Mouse (Mus musculus) embryonic facial prominence, embryonic 13.5 days (tissue): ENCODE data around the gene Hivep2. TPM values are rescaled to one million over a fixed set of nuclear protein-coding genes. Genes with fewer than 3 reads are reported as not detected.
A peak's percentile ranks its signal among the peaks of the same experiment; 100 is the strongest.

Source experiments
- ATAC-seq: fragments of 200-750 bp; cut with Nextera tagmentation; 2 replicates; pipeline ENCODE4 v1.8.0; 2017; ENCODE audit warnings: low read depth; ENCODE audit not compliant: insufficient number of reproducible peaks, insufficient read depth, low FRiP score, low TSS enrichment
- H3K27ac ChIP-seq: fragments of 300-500 bp; sonication (generic); 2 replicates; pipeline ENCODE4 v1.5.1; 2015; ENCODE audit warnings: moderate library complexity, mild to moderate bottlenecking, inconsistent platforms
- H3K27me3 ChIP-seq: fragments of 300-500 bp; sonication (generic); 2 replicates; pipeline ENCODE4 v1.6.1; 2015; ENCODE audit warnings: mild to moderate bottlenecking, inconsistent platforms
- H3K36me3 ChIP-seq: fragments of 300-500 bp; sonication (generic); 2 replicates; pipeline ENCODE4 v1.6.1; 2015; ENCODE audit warnings: mild to moderate bottlenecking, inconsistent platforms
- H3K4me1 ChIP-seq: fragments of 300-500 bp; sonication (generic); 2 replicates; pipeline ENCODE4 v1.6.1; 2015; ENCODE audit warnings: inconsistent platforms
- H3K4me2 ChIP-seq: fragments of 300-500 bp; sonication (generic); 2 replicates; pipeline ENCODE4 v1.6.1; 2015; ENCODE audit warnings: moderate library complexity, mild to moderate bottlenecking, inconsistent platforms
- H3K4me3 ChIP-seq: fragments of 300-500 bp; sonication (generic); 2 replicates; pipeline ENCODE4 v1.5.1; 2015; ENCODE audit warnings: mild to moderate bottlenecking, inconsistent platforms
- H3K9ac ChIP-seq: fragments of 300-500 bp; sonication (generic); 2 replicates; pipeline ENCODE4 v1.6.1; 2015; ENCODE audit warnings: mild to moderate bottlenecking, inconsistent platforms
- H3K9me3 ChIP-seq: fragments of 300-500 bp; sonication (generic); 2 replicates; pipeline ENCODE4 v1.6.1; 2016; ENCODE audit warnings: inconsistent platforms
- WGBS: fragments of 180-500 bp; shearing (Covaris S2); methylation state at CpG from one replicate; pipeline ENCODE4 v1.1.7; 2015; ENCODE audit warnings: mixed read lengths; 5-methylcytosine and 5-hydroxymethylcytosine counted together
- polyA plus RNA-seq: library from polyadenylated mRNA; unstranded; fragments of >200 nt; fragmentation: Nextera tagmentation; extraction: Ambion mirVana; gene quantifications from 2 replicates; pipeline ENCODE4 v1.2.1, GENCODE M21; 2015

The Hivep2 gene
- polyA plus RNA-seq, 1 experiment from 2014 or later = 7.3 TPM

DNA sequence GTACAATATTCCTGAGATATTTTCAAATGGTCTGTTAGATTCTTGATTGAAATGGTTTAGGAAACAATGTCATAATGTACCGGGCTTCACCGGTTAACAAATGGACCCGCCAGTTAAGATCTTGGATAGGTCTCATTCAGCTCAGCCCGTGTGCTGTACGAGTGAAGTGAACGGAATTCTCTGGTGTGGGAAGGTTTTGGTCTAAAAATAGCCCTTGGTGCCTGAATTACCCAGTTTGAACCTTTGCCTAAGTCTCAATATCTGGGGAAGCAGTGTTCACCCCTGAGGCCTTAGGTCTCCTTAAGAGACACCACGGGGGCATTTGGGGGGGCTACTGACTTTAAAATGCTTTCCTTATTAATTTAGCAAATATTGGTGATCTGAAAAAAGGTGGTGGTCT lies 8.6 kb downstream of the Hivep2 start:
- Histone ChIP-seq H3K4me1 (0 out of 2 replicates have a peak, but pooled peaks cover 7% of the 10 kb centered on the region), H3K4me2 (no peak overlapping the region), H3K9me3 (no peaks in the 10 kb centered on the region), H3K27ac (no peak overlapping the region), H3K27me3 (no peaks in the 10 kb centered on the region), H3K4me3 (no peak overlapping the region), H3K36me3 (no peaks in the 10 kb centered on the region), H3K9ac (no peak overlapping the region)
- WGBS = 75% methylated on average over 7 of the region's 7 CpGs
- no peak for ATAC-seq

DNA sequence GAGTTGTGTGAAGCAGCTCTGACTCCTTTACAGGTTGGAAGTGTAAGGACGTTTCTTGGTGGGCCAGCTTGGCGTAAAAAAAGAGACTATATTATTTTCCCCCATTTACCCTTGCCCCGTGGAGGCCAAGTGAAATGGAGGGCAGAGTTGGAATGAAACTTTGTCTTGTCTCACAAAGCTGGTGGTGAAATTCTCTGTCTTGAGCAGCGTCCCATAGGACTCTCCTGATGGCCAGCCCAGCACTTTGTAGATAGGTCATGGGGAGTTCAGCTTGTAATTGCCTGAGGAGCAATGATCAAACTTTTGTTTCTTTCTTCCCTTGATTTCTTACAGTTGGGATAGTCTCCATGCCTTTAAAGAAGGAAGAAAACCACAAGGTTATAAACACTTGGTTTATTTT lies 10.0 kb downstream of the Hivep2 start:
- no peak overlapping the region for H3K9ac ChIP-seq
- no peak for ATAC-seq
- no peaks in the 10 kb centered on the region for H3K36me3 ChIP-seq
- H3K27me3 ChIP-seq = no peaks in the 10 kb centered on the region
- WGBS = 66% methylated on average over 4 of the region's 4 CpGs
- 0 out of 2 replicates have a peak, but pooled peaks cover 7% of the 10 kb centered on the region for H3K4me1 ChIP-seq
- H3K27ac ChIP-seq = no peak overlapping the region
- no peaks in the 10 kb centered on the region for H3K9me3 ChIP-seq
- H3K4me2 ChIP-seq = no peak overlapping the region
- H3K4me3 ChIP-seq = no peak overlapping the region

DNA sequence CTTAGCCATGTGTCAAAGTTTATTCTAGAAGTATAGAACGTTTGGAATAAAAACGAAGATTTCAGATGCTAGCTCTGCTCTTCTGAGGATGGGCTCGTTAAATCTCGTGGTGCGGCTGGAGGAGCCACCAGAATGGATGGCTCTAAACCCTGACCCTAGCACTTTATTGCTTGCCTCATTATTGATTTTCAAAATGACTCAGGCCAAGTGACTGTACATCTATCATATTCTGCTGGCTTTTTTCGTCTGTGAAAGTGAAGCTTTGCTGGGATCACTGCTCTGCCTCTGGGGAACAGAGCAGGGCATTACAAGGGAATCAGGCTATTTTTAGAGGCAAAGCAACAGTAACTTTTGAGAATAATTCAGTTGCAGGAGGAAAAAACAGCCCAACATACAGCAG lies 10.4 kb downstream of the Hivep2 start:
- H3K4me3 ChIP-seq = no peak overlapping the region
- H3K4me2 ChIP-seq = no peak overlapping the region
- H3K27me3 ChIP-seq = no peaks in the 10 kb centered on the region
- no peak overlapping the region for H3K9ac ChIP-seq
- H3K9me3 ChIP-seq = no peaks in the 10 kb centered on the region
- ATAC-seq = no peak
- H3K36me3 ChIP-seq = no peaks in the 10 kb centered on the region
- no peak overlapping the region for H3K27ac ChIP-seq
- 0 out of 2 replicates have a peak, but pooled peaks cover 7% of the 10 kb centered on the region for H3K4me1 ChIP-seq
- 59% methylated on average over 6 of the region's 6 CpGs for WGBS

DNA sequence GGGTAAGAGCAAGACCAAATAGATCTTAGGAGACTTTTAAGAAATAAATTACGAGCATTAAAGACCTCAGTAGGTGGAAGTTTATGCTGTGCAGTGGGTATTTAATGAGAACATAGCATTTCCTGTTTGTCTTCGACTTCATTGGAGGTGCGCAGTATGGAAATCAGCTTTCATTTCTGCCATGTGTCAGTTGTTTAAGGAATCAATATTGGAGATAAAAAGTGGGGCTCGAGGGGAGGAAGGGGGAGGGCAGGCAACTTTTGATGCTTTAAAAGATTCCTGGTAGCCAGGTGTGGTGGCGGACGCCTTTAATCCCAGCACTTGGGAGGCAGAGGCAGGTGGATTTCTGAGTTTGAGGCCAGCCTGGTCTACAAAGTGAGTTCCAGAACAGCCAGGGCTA lies 16.4 kb downstream of the Hivep2 start:
- Histone ChIP-seq H3K27ac (no peak overlapping the region), H3K27me3 (no peaks in the 10 kb centered on the region), H3K4me1 (peaks cover 8% of the 10 kb centered on the region), H3K9ac (no peak overlapping the region), H3K4me2 (peak overlapping the region; percentile 86), H3K36me3 (no peaks in the 10 kb centered on the region), H3K9me3 (no peaks in the 10 kb centered on the region), H3K4me3 (peak overlapping the region; percentile 61)
- no peak for ATAC-seq
- WGBS = 69% methylated on average over 6 of the region's 6 CpGs

DNA sequence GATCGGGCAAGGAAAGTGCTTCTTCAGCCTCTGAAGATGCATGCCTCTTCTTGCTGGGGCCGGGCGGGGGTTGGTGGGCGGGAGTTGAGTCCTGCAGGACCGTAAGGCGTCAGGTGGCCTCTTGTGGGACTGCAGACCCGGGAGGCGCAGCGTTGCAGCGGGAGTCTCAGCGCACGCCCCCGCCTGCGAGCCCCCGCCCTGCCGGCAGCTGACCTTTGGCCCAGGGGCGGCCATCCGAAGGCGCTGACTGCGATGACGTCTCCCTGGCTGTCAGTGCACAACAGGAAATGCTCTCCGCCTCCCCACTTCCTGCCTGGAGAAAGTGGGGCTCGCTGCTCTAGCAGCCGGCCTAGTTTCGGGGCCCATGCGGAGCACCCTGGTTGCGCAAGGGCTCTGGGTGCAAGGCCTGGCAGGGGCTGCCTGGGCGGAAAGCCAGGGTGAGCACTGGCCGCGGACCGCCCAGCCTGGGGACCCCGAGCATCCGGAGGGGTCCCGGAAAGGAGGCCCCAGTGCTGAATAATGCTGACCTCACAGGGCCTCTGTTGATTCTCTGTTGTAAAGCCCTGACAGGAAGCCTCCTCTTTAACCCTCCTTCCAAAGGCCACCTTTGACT lies 17.0 kb downstream of the Hivep2 start:
- Histone ChIP-seq H3K4me3 (peak overlapping the region; percentile 61), H3K27me3 (no peaks in the 10 kb centered on the region), H3K4me2 (peak overlapping the region; percentile 86), H3K4me1 (peaks cover 8% of the 10 kb centered on the region), H3K27ac (peak overlapping the region; percentile 83), H3K9ac (peak overlapping the region; percentile 84), H3K36me3 (no peaks in the 10 kb centered on the region), H3K9me3 (no peaks in the 10 kb centered on the region)
- WGBS = under 1% methylated on average over 34 of the region's 34 CpGs
- peak; percentile 78 for ATAC-seq

DNA sequence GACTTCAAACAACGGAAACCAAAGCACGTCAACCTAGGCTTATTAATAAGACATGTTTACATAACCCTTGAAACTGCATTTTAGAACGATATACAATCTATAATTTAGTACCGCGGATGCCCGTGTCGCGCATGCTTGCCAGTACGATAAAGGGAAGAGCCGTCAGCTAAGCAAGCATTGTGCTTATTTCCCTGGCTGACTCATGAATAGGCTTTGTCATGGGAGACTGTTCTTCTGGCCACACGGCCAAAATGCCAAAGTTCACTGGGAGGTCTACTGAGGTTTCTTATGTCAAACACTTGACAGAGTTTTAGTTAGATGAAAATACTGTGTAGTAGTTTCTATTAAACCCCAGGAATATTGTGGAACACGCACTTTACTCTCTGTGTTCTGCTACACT lies 17.8 kb downstream of the Hivep2 start:
- no peak for ATAC-seq
- Histone ChIP-seq H3K36me3 (no peaks in the 10 kb centered on the region), H3K27me3 (no peaks in the 10 kb centered on the region), H3K9ac (no peak overlapping the region), H3K4me1 (peaks cover 8% of the 10 kb centered on the region), H3K27ac (no peak overlapping the region), H3K4me3 (no peak overlapping the region), H3K4me2 (peak overlapping the region; percentile 86; the same call in 1 of the 2 replicates), H3K9me3 (no peaks in the 10 kb centered on the region)
- 61% methylated on average over 12 of the region's 12 CpGs for WGBS

DNA sequence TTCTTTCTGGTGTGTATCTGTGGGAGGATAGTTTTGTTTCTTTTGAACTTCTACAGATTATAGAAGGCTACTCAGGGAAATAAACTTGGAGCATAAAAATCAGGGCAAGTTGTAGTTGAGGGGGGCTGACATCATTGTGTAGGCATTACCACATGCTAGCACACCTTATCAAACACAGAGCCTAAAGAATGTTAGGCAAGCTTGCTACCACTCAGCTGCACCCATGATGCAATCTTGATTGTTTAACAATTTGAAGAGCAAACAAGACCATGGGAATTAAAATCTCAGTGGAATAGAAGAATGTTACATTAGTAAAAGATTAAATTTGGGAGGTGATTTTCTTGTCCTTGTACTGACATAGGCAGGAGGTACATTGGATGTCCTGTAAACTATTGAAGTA lies 18.4 kb downstream of the Hivep2 start:
- Histone ChIP-seq H3K9me3 (no peaks in the 10 kb centered on the region), H3K4me1 (peaks cover 8% of the 10 kb centered on the region), H3K27me3 (no peaks in the 10 kb centered on the region), H3K4me2 (no peak overlapping the region), H3K9ac (no peak overlapping the region), H3K36me3 (no peaks in the 10 kb centered on the region), H3K4me3 (no peak overlapping the region), H3K27ac (no peak overlapping the region)
- ATAC-seq = no peak

DNA sequence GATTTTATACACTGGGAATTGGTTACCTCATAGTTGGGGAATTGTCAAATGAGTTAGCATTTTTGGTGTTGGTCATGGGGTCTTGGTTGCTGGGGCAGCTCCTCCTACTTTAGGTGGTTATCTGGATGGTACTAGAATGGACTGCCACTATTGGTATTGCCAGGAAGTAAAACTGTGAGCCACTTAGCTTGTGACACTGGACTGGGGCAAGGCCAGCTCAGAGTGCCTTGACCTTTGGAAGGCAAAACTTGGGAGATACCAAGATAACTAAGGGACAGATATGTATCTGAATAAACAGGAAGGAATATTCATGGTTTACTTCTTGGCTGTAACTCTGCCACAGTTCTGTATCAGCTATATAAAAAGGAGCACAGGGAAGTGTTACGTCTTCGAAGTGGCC lies 20.7 kb downstream of the Hivep2 start:
- Histone ChIP-seq H3K4me2 (no peak overlapping the region), H3K36me3 (no peaks in the 10 kb centered on the region), H3K27me3 (no peaks in the 10 kb centered on the region), H3K4me3 (no peak overlapping the region), H3K9me3 (no peaks in the 10 kb centered on the region), H3K27ac (no peak overlapping the region), H3K4me1 (peaks cover 8% of the 10 kb centered on the region), H3K9ac (no peak overlapping the region)
- WGBS = 91% methylated on average over 2 of the region's 2 CpGs
- ATAC-seq = no peak

DNA sequence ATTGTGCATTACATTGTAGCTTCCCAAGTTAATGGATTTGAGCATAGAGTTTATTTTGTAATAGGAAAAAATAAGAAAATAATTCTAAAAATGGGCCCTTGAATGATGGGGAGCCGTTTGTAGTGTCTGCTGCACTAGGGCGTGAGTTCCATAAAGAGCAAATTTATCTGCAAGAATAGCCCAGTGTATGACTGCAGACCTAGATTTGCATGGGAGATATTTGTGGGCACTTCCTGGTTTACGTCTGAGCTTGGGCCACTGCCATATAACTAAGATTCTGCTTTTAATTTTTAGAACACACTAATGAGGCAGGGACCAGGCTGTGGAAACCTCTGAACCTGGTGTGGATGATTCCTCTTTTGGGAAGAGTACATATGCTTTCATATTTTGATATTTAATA lies 21.5 kb downstream of the Hivep2 start:
- Histone ChIP-seq H3K27me3 (no peaks in the 10 kb centered on the region), H3K4me1 (peaks cover 8% of the 10 kb centered on the region)
- no peak for ATAC-seq

DNA sequence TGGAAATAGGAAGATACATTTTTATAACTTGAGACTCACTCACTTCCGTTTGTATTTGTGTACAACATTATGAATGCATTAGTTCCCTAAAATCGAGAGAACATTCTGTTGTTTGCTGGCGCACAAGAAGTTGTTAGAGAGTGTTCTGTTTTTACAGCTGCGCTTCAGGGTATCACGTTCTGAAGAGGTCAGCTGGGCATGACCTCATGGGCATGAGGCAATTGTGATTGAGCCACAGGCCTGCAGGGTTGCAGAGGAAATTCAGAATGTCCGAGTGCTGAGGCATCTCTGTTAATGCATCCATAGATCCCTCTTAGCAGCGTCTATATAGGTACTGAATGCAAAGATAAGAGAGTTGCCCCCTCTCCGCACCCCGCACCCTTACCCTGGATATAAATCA lies 22.4 kb downstream of the Hivep2 start:
- no peaks in the 10 kb centered on the region for H3K27me3 ChIP-seq
- no peaks in the 10 kb centered on the region for H3K36me3 ChIP-seq
- H3K4me3 ChIP-seq = no peak overlapping the region
- H3K4me1 ChIP-seq = peaks cover 4% of the 10 kb centered on the region; the same call in 1 of the 2 replicates
- WGBS = 36% methylated on average over 9 of the region's 9 CpGs
- H3K4me2 ChIP-seq = no peak overlapping the region
- no peak for ATAC-seq
- no peak overlapping the region for H3K27ac ChIP-seq
- H3K9me3 ChIP-seq = no peaks in the 10 kb centered on the region
- no peak overlapping the region for H3K9ac ChIP-seq

More for the DNA sequence above, 21.5 kb downstream of the Hivep2 start:
- no peak overlapping the region for H3K4me3 ChIP-seq
- H3K36me3 ChIP-seq = no peaks in the 10 kb centered on the region
- H3K9me3 ChIP-seq = no peaks in the 10 kb centered on the region
- H3K27ac ChIP-seq = no peak overlapping the region
- H3K4me2 ChIP-seq = no peak overlapping the region
- H3K9ac ChIP-seq = no peak overlapping the region
- 68% methylated on average over 3 of the region's 3 CpGs for WGBS

DNA sequence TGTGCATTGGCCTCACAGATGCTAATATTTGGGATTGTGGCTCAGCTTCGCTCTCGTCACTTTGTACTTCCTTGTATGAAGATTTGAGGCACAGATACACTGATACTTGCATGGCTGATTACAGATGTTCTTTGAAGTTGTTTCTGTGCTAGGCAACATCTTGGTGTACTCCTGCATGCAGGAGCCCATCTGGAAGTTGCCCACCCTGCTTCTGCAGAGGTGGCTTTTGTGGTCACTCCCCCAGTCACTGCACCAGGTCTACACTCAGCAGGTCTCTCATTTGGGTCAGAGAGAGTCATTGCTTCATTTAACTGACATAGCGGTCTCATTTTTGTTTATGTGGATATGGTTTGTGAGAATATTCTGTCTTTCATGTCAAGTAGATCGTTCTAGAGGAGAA lies 22.9 kb downstream of the Hivep2 start:
- H3K4me2 ChIP-seq = no peak overlapping the region
- WGBS = 75% methylated on average over 4 of the region's 4 CpGs
- no peaks in the 10 kb centered on the region for H3K36me3 ChIP-seq
- H3K9me3 ChIP-seq = no peaks in the 10 kb centered on the region
- no peak overlapping the region for H3K27ac ChIP-seq
- 0 out of 2 replicates have a peak, but pooled peaks cover under 1% of the 10 kb centered on the region for H3K4me1 ChIP-seq
- no peak overlapping the region for H3K4me3 ChIP-seq
- H3K27me3 ChIP-seq = no peaks in the 10 kb centered on the region
- no peak overlapping the region for H3K9ac ChIP-seq
- no peak for ATAC-seq

DNA sequence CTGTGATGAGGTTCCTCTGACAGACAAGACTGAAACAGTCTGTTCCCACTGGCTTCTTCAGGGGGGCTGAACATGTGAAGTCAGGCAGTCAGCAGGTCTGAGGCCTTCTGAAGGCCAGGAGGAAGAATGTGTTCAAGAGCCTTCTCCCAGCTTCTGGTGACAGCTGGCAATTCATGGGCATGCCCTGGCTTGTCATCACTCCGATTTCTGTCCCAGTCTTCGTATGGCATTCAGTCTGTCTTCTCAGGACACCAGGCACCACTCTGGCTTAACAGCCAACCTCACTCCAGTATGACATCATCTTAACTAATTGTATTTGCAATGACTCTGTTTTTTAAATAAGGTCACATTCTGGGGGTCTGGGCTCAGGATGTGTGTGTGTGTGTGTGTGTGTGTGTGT lies 25.0 kb downstream of the Hivep2 start:
- 74% methylated on average over 2 of the region's 2 CpGs for WGBS
- H3K9ac ChIP-seq = no peak overlapping the region
- no peak for ATAC-seq

More for the DNA sequence above, 25.0 kb downstream of the Hivep2 start:
- Histone ChIP-seq H3K27ac (no peak overlapping the region), H3K27me3 (no peaks in the 10 kb centered on the region), H3K36me3 (no peaks in the 10 kb centered on the region), H3K9me3 (no peaks in the 10 kb centered on the region), H3K4me2 (no peak overlapping the region), H3K4me3 (no peak overlapping the region), H3K4me1 (no peaks in the 10 kb centered on the region)
